In the genomic region with DNA sequence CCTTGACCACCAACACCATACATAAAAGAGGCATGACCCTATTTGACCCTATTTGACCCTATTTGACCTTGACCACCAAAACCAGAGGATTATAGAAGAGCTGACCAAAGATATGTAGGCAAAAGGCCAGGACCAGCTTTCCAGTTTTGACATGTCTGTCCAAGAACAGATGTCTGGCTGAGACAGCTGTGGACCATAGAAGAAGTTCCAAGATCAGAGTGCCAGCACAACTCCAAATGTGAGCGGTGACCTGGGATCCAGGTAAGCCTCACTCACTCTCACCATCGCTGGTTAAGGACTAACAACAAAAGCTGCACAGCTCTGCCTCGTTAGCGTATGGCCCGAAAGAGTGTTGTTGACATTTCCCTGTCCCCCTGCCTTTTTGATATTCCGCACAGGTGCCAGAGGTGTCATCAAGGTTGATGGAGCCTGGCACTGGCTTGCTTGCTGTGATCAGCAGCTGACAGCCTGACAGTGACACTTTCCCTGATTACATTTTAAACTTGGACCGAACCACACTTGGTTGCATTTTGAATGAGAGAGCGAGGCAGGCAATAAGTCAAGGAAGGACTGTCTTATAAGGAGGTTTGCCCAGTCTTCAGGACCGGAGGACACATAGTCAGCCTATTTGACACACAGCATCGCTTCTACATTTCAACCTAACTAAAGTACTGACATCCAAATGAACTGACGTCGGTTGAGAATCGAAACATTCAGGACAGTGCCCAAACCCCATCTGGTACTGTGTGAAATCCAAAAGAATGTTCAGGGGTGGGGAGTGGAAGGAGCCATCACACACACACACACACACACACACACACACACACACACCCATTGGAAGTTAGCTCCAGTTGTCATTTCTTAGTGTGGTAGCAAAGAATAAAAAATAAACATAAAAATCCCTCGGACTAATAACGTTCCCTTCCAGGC, we compare ENCODE assay signal across 22 mouse cellular contexts. TPM values are rescaled to one million over a fixed set of nuclear protein-coding genes. Genes with fewer than 3 reads are reported as not detected.
DNase-seq lines count a peak whose midpoint lies in the region; ATAC-seq and TF ChIP-seq lines count a peak whose summit lies in the region.
"Had no signal": no experiment of that assay in that cellular context is flagged by ENCODE, and none has a peak within 500 bp of the region (broad histone marks: within the 10 kb centered on the region; RNA-seq: fewer than 3 reads in every experiment).

No protein-coding gene starts in this region.

- H3K9me3 ChIP-seq in forebrain, postnatal 0 days (ENCODE audit: low read length) = no peaks in the 10 kb centered on the region
- H3K9me3 ChIP-seq in forebrain, embryonic 13.5 days (replicated peaks) = no peaks in the 10 kb centered on the region
- H3K9me3 ChIP-seq in neural tube, embryonic 15.5 days (replicated peaks) = no peaks in the 10 kb centered on the region
- H3K9me3 ChIP-seq: heart, embryonic 15.5 days; liver, embryonic 13.5 days; midbrain, embryonic 10.5 days had no signal

- no peak overlapping the region for H3K27ac ChIP-seq in forebrain, postnatal 0 days (ENCODE audit: low read depth, low read length)
- no peak overlapping the region for H3K27ac ChIP-seq in forebrain, embryonic 13.5 days
- peak overlapping the region; percentile 85; the same call in 1 of the 2 replicates for H3K27ac ChIP-seq in layer of hippocampus, adult 2 months
- H3K27ac ChIP-seq in neural tube, embryonic 15.5 days (replicated peaks) = no peak overlapping the region
- H3K27ac ChIP-seq: heart, embryonic 15.5 days; hindbrain, embryonic 14.5 days; liver, embryonic 13.5 days; midbrain, embryonic 10.5 days; stomach, postnatal 0 days had no signal

- no peak overlapping the region for H3K4me2 ChIP-seq in forebrain, postnatal 0 days (ENCODE audit: low read depth)
- no peak overlapping the region for H3K4me2 ChIP-seq in forebrain, embryonic 13.5 days
- peak overlapping the region; percentile 99; the same call in 1 of the 2 replicates for H3K4me2 ChIP-seq in neural tube, embryonic 15.5 days
- H3K4me2 ChIP-seq: heart, embryonic 15.5 days; lung, embryonic 14.5 days had no signal

- H3K9ac ChIP-seq in forebrain, postnatal 0 days = no peak overlapping the region
- H3K9ac ChIP-seq in forebrain, embryonic 13.5 days = no peak overlapping the region
- H3K9ac ChIP-seq in neural tube, embryonic 15.5 days (replicated peaks) = no peak overlapping the region
- H3K9ac ChIP-seq: heart, embryonic 15.5 days; hindbrain, embryonic 14.5 days; liver, embryonic 13.5 days; lung, embryonic 14.5 days had no signal

- H3K36me3 ChIP-seq in forebrain, postnatal 0 days (ENCODE audit: insufficient read depth) = no peaks in the 10 kb centered on the region
- no peaks in the 10 kb centered on the region for H3K36me3 ChIP-seq in forebrain, embryonic 13.5 days (ENCODE audit: poor library complexity, severe bottlenecking)
- no peaks in the 10 kb centered on the region for H3K36me3 ChIP-seq in neural tube, embryonic 15.5 days
- H3K36me3 ChIP-seq: heart, embryonic 15.5 days; liver, embryonic 13.5 days; midbrain, embryonic 10.5 days had no signal

- DNase-seq in forebrain, postnatal 0 days = peak; percentile 22
- no peak for DNase-seq in layer of hippocampus, adult 2 months (ENCODE audit: low spot score in 2 of 2)
- no peak for DNase-seq in layer of hippocampus, postnatal 14 days (ENCODE audit: low spot score in 2 of 2)
- DNase-seq in neural tube, embryonic 10.5 days (ENCODE audit: extremely low spot score, low spot score) = no peak
- DNase-seq in kidney, postnatal 4 days = no peak
- DNase-seq: adrenal gland, adult 8-10 months; cerebellum, adult 18-20 months; kidney, adult 18-20 months; liver, embryonic 13.5 days had no signal

- H3K4me1 ChIP-seq in forebrain, postnatal 0 days (ENCODE audit: insufficient read depth) = peaks cover 13% of the 10 kb centered on the region; the same call in 1 of the 2 replicates
- H3K4me1 ChIP-seq in forebrain, embryonic 13.5 days = peaks cover 27% of the 10 kb centered on the region
- peaks cover 53% of the 10 kb centered on the region for H3K4me1 ChIP-seq in neural tube, embryonic 15.5 days

- no peaks in the 10 kb centered on the region; the same call in 1 of the 2 replicates for H3K27me3 ChIP-seq in forebrain, postnatal 0 days (ENCODE audit: insufficient read depth, low read length)
- H3K27me3 ChIP-seq in forebrain, embryonic 13.5 days = peaks cover 21% of the 10 kb centered on the region
- H3K27me3 ChIP-seq in neural tube, embryonic 15.5 days (replicated peaks) = peaks cover 5% of the 10 kb centered on the region; the same call in 1 of the 2 replicates
- H3K27me3 ChIP-seq: heart, embryonic 15.5 days had no signal

- H3K4me3 ChIP-seq in forebrain, postnatal 0 days (ENCODE audit: low read depth, low read length) = no peak overlapping the region
- no peak overlapping the region for H3K4me3 ChIP-seq in forebrain, embryonic 13.5 days
- H3K4me3 ChIP-seq in layer of hippocampus, adult 2 months = peak overlapping the region; percentile 69
- no peak overlapping the region for H3K4me3 ChIP-seq in neural tube, embryonic 15.5 days (replicated peaks)
- H3K4me3 ChIP-seq: heart, embryonic 15.5 days; liver, embryonic 13.5 days; midbrain, embryonic 10.5 days had no signal

- ATAC-seq in forebrain, postnatal 0 days = peak; percentile 16; the same call in 1 of the 2 replicates
- ATAC-seq in forebrain, embryonic 13.5 days = no peak; the same call in 1 of the 2 replicates
- no peak for ATAC-seq in neural tube, embryonic 15.5 days (ENCODE audit: low FRiP score)
- ATAC-seq: activated CD4-positive, CD25-positive, alpha-beta regulatory T cell, adult 4 months; inflammation-experienced regulatory T-cells, adult 6 months; midbrain, embryonic 16.5 days had no signal

- WGBS in forebrain, postnatal 0 days = 53% methylated on average over 15 of the region's 15 CpGs
- 76% methylated on average over 15 of the region's 15 CpGs for WGBS in forebrain, embryonic 13.5 days
- WGBS in neural tube, embryonic 15.5 days = 81% methylated on average over 15 of the region's 15 CpGs

- TF ChIP-seq CTCF in forebrain, postnatal 0 days (IDR thresholded peaks at IDR 0.05; ENCODE audit: low read depth) = no peak
- no peak for TF ChIP-seq CTCF in layer of hippocampus, adult 2 months (conservative IDR thresholded peaks at IDR 0.05)

RNA-seq across cellular contexts. Expression of a gene that starts 3.8 kb away (rescaled TPM):
- total RNA-seq in forebrain, postnatal 0 days (2014; rRNA removed) = 2.8 and 4.3 TPM in 2 replicates
- 4.0 and 4.6 TPM in 2 replicates for polyA plus RNA-seq in forebrain, postnatal 0 days (2015; fragmentation: Nextera tagmentation; extraction: Ambion mirVana)
- 1.1 and 1.8 TPM in 2 replicates for polyA plus RNA-seq in forebrain, embryonic 13.5 days (2015; fragmentation: Nextera tagmentation; extraction: Ambion mirVana)
- total RNA-seq in layer of hippocampus, adult 2 months (2021) = 10 to 100 TPM; 13.6 to 16.1 TPM
- 10 to 100 TPM; 18.7 to 21.0 TPM for total RNA-seq in layer of hippocampus, postnatal 14 days (2021)
- 6.6 and 8.0 TPM in 2 replicates for polyA plus RNA-seq in neural tube, embryonic 15.5 days (2015; fragmentation: Nextera tagmentation; extraction: Ambion mirVana)
- total RNA-seq: common myeloid progenitor, adult 5-6 weeks; granulocyte monocyte progenitor cell, adult 5-6 weeks; neutrophil, adult 5-6 weeks had no signal
